Mouse (Mus musculus): ENCODE data around the gene Carnmt1.
A peak's percentile ranks its signal among the peaks of the same experiment; 100 is the strongest.

Carnmt1 gene

GRCm38 (mm10) chr19:18654330-18654729, 16.2 kb upstream of the Carnmt1 start:
- DNase-seq (ENCODE audit: low read depth), result no peak

GRCm38 (mm10) chr19:18654984-18655383, 15.6 kb upstream of the Carnmt1 start:
- no peak for DNase-seq (ENCODE audit: low read depth)

GRCm38 (mm10) chr19:18655999-18656398, 14.6 kb upstream of the Carnmt1 start:
- DNase-seq (ENCODE audit: low read depth), result no peak

- no peak for DNase-seq (ENCODE audit: low read depth)
These were observed 12.1 kb upstream of the Carnmt1 start for GRCm38 (mm10) chr19:18658473-18658872.

- DNase-seq (ENCODE audit: low read depth), result no peak
These were observed 11.2 kb upstream of the Carnmt1 start for GRCm38 (mm10) chr19:18659349-18659748.

- DNase-seq (ENCODE audit: low read depth), result no peak
These were observed 10.1 kb upstream of the Carnmt1 start for GRCm38 (mm10) chr19:18660466-18660865.

GRCm38 (mm10) chr19:18661683-18662082, 8.9 kb upstream of the Carnmt1 start:
- no peak for DNase-seq (ENCODE audit: low read depth)

- no peak for DNase-seq (ENCODE audit: low read depth)
These were observed 6.7 kb upstream of the Carnmt1 start for GRCm38 (mm10) chr19:18663904-18664303.

- no peak for DNase-seq (ENCODE audit: low read depth)
These were observed 3.6 kb upstream of the Carnmt1 start for GRCm38 (mm10) chr19:18666966-18667365.

- no peak for DNase-seq (ENCODE audit: low read depth)
These were observed 1.0 kb upstream of the Carnmt1 start for GRCm38 (mm10) chr19:18669551-18669950.

GRCm38 (mm10) chr19:18671056-18671741, 635 bp downstream of the Carnmt1 start:
- DNase-seq (ENCODE audit: low read depth), result no peak

GRCm38 (mm10) chr19:18672498-18672897, 1.9 kb downstream of the Carnmt1 start:
- no peak for DNase-seq (ENCODE audit: low read depth)

- no peak for DNase-seq (ENCODE audit: low read depth)
These were observed 2.6 kb downstream of the Carnmt1 start for GRCm38 (mm10) chr19:18673116-18673515.

GRCm38 (mm10) chr19:18682142-18682541, 11.6 kb downstream of the Carnmt1 start:
- DNase-seq (ENCODE audit: low read depth), result no peak

- DNase-seq (ENCODE audit: low read depth), result peak; percentile 64
These were observed 17.0 kb downstream of the Carnmt1 start for GRCm38 (mm10) chr19:18687556-18687955.

GRCm38 (mm10) chr19:18692176-18692575, 21.6 kb downstream of the Carnmt1 start:
- no peak for DNase-seq (ENCODE audit: low read depth)

GRCm38 (mm10) chr19:18692768-18693167, 22.2 kb downstream of the Carnmt1 start:
- DNase-seq (ENCODE audit: low read depth), result no peak

GRCm38 (mm10) chr19:18695116-18695515, 24.6 kb downstream of the Carnmt1 start:
- DNase-seq (ENCODE audit: low read depth), result no peak

- no peak for DNase-seq (ENCODE audit: low read depth)
These were observed 25.0 kb downstream of the Carnmt1 start for GRCm38 (mm10) chr19:18695552-18695951.

- DNase-seq (ENCODE audit: low read depth), result no peak
These were observed 37.5 kb downstream of the Carnmt1 start for GRCm38 (mm10) chr19:18708101-18708500.

- DNase-seq (ENCODE audit: low read depth), result no peak
These were observed 40.3 kb downstream of the Carnmt1 start for GRCm38 (mm10) chr19:18710903-18711302.

- no peak for DNase-seq (ENCODE audit: low read depth)
These were observed 41.0 kb downstream of the Carnmt1 start for GRCm38 (mm10) chr19:18711589-18711988.

GRCm38 (mm10) chr19:18712153-18712865, 41.7 kb downstream of the Carnmt1 start:
- no peak for DNase-seq (ENCODE audit: low read depth)

- peak; percentile 99 for DNase-seq (ENCODE audit: low read depth)
These were observed 42.3 kb downstream of the Carnmt1 start, which contains the start of gene D030056L22Rik for GRCm38 (mm10) chr19:18712866-18713300. Gene D030056L22Rik, plus strand, starts transcription at chr19:18713193.

Data from c-Kit-positive CD71-negative TER-119-negative erythroid progenitor cells, embryonic 14.5 days (primary cell).